Mouse (Mus musculus) kidney, adult 9 months (tissue): ENCODE measurements around the gene Tenm3.
A peak's percentile ranks its signal among the peaks of the same experiment; 100 is the strongest.

Experiments used
- DNase-seq: peaks from one replicate; pipeline ENCODE4 v3.0.0; 2022

Gene Tenm3

DNA sequence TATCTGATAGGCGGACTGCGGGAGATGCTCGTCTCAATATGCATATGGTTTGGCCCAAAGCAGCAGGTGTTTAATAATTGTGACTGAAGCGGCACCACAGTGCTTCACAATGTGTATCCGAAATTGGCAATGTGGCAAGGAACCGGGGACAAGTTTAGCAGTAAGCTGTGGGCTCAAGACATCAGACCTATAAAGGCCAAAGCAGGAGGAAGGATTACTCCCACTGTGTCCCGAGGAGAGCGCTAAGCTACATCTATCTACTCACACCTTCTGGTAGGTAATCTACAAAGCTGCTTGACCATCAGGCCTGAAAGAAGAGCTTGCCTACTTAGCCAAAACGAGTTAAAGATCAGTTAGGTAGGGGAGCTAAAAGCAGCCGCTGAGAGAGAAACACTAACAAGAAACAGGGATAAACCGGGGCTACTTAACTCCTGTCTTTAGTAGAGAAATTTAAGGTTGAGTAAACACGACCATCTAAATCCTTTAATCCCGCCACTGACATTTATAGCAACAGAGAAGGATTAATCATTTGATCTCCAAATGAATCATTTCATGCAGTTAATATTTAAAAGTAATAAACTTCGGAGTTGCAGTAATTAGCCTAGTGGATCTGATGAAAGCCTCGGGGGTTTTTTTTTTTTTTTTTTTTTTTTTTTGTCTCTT, 188.2 kb downstream of the Tenm3 start:
- peak; percentile 20 for DNase-seq

DNA sequence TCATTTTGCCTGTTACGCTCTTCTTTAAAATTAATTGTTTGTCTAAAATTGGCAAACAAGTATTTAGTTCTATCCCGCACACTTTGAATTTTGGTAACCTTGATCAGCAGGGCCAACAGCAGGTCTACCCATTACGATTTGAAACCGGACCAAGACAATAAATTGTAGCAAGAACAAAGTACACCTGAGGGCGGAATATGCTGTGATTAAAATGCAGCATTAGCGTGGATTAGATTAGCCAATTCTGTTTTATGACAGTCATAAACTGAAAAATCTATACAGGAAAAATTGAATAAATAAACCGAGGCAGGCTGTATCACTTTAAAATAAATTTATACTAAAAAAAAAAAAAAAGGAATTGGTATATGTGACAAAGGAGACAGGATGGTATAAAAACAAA, 193.9 kb downstream of the Tenm3 start:
- DNase-seq = no peak

DNA sequence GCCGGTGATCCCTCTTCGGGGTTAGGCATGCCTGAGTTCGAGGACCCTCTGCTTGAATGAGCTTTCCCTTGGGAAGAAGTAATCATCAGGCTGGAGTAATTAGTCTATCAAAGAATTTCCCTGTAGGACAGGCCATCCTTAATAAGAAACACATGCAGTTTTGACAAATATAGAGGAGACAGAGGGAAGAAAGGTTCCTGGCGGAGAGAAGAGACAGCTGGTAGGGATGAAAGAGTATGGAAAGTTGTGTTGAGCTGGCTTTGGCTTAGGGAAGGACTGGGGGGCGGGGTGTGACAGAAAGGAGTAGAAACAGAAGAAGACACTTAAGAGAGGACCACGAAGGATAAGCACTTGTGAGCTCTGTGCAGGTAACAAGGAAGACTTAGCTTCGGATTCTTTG, 194.3 kb downstream of the Tenm3 start:
- DNase-seq = no peak

DNA sequence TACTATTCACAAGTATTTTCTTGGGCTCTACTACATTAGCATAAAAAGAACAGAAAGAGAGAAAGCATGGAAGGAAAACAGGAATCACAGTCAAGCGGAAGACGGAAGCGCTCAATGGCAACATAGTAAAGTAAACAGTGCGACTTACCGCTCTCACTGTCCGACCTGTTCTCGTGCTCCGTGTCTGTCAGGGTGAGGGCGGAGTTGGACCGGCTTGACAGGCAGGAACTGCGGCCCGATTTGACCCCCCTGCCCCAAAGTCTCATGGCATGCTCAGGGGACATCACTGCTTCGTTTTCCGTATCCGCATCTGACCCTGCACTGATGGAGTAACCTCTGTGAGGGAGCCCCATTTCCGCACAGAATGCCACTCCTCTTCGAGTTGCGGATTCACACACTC, 197.6 kb downstream of the Tenm3 start:
- no peak for DNase-seq

DNA sequence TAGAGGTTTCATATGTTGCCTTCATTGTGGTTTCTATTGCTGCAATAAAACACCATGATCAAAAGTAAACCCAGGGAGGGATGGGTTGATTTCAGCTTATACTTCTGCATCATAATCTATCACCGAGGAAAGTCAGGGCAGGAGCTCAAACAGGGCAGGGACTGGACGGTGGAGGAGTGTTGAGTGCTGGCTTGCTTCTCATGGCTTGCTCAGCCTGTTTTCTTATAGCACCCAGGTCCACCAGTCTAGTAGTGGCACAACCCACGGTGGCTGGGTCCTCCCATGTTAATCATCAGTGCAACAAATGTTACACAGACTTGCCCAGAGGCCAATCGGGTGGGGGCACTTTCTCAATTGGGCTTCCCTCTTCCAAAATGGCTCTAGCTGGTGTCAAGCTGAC, 205.6 kb downstream of the Tenm3 start:
- DNase-seq = no peak

DNA sequence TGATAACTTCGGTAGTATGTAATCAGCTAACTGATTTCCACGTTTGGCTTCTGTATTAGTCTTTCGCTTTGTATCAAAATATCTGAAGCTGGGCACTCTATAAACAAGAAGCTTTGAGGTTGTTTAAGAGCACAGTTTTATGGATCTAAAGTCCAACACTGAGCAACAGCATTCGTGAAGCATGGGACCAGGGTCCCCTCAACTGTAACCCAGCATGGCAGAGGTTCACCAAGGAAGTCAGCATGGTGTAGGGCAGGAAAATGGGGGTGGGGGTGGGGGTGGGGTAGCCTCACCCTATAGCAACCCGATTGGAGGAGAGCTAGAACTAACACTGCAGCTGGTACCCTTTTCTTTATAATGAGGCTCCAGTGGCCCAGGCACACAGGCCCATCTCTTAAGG, 206.8 kb downstream of the Tenm3 start:
- DNase-seq = no peak

DNA sequence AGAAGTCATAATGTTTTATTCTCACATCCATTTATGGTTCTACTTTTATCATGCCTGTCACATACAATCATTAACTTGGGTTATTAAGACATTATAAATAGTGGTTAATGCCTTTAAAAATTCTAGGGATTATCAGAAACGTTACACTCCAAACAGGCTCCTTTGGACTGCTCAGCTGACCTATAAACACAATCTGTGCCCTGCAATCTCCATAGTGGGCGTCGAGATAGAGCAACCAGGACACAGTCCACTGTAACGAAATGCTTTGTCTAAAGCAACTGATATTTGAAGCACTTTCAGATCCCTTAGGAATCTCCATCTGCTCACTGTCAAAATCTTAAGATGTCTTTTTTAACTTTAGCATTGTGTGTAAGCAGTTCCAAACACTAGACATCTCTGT, 207.9 kb downstream of the Tenm3 start:
- no peak for DNase-seq

DNA sequence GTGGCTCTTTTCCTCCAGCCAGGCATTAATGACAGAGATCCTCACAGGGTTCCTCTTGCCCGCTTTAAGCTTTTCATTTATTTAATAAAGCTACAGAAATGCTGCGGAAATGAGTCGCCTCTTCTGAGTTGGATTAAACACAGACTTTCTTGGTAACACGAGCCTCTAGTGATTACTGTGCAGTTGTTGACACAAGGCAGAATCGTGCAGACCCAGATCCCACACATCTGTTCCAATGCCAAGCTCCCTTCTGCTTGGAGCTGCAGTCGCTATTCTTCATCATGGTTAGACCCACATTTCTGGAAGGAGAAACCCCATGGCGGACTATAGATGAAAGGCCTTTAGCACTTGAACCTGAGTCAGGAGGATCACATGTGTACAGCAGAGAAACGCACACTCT, 210.3 kb downstream of the Tenm3 start:
- DNase-seq = no peak

DNA sequence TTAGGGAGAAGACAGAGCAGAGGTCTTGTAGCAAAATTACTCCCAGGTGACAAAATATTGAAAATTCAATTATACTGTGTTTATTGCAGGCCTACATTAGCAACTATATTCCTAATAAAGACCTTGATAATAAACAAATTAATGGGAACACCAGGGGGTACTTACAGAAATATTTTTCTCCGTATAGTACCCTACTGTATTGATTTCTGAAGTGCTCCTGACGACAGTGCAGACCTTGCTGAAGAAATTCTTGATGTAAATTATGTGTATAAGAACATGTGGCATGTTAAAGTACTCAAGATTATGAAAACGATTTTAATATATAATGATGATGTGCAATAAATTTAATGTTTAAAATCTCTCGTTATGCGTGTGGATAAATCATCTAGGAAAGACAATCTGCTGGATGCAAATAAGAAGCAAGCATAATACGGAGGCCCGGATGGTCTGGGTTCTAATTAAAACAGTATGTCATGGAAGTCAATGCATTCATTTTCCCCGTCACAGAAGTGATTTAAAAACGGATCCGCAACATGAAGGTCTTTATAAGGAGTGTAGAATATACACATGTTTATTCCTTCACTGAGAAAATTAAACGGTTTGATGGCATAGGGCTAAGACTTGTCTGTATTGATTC, 221.1 kb downstream of the Tenm3 start:
- DNase-seq = no peak

DNA sequence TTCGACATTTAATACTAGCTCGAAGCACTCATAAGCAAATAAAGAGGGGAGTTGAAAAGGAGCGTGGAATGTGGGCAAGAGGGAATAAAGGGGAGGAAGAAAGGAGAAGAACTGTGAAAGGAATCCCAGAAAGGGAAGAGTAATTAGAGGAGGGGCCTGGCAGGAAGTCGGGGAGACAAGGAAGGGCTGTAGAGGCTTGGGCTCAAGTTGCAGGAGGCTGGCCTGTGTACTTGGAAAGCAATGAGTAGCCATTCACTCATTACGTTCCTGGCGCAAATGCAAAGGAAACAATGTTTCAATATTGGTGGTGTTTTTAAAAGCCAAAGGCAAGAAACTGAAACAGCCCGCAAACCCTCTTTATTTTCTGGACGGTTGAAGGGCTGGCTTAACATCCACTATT, 228.7 kb downstream of the Tenm3 start:
- peak; percentile 3 for DNase-seq

DNA sequence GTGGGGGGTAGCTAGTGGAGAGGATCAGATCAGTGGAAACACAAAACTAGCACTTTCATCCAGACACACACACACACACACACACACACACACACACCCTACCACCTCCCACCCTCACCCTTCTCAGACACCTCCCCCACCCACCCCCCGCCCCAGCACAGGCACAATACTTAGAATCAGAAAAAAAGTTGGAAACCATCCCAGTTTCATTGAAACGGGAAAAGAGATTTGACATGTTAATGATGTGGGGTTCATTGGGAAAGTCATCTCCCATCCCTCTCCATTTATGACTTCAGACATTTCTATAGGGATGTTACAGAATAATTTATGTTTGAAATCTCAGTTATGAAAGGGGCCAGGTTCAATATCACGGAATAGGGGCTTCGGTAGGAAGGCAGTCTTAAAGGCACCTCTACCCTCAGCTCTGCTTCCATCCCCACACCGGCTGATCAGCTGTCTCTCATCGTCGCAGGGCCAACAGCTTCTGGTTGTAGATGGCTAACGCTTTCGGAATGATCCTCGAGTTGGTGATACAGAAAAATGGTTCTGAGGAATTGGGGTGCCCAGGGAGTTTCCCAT, 231.7 kb downstream of the Tenm3 start:
- DNase-seq = no peak

DNA sequence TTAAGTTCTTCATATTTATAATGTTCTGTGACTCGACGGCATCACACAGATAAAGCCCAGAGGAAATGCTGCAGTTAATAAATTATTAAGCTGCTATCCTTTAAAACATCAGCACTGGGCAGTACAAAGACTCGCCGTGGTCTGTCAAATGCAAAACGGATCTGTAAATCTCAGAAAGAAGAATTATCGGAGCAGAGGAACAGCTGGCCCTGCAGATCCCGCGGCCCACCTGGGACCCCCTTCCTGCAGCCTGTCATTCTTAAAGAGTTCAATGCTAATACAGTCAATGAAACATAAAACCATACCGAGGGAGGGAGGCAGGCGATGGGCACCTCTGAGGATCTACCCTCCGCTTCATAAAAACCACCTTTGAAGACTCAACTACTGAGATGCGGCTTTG, 232.6 kb downstream of the Tenm3 start:
- no peak for DNase-seq

DNA sequence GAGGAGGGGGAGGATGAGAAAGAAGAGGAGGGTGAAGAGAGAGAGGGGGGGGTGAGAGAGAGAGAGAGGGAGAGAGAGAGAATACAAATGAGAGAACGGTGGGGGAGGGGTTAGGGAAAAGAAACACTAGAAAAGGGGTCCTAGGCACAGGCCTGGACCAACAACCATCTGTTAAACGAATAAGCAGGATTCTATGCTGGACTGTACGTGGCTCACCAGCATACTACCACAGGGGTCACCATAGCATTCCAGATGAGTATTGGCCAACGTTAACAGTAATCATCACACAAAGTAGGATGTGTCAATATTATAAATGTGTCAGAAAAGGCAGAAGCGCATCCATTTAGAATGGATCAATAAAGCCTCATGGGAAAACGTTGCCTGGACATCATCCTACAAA, 233.4 kb downstream of the Tenm3 start:
- no peak for DNase-seq

DNA sequence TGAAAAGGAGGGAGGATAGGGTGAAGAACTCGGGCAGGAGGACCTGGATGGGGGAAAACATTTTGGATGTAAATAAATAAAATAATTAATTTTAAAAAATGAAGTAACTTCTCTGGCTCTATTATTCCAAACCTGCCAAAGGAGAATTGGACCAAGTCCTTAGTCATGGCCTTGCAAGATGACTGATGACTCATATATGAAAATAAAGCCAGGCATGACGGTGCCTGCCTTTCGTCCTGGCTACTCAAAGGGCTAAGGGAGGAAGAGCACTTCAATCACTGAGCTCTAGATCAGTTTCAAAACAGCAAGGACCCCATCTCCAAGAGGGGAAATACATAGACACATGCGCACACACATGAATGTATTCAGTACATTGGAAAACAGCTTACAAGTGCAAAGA, 234.1 kb downstream of the Tenm3 start:
- no peak for DNase-seq

DNA sequence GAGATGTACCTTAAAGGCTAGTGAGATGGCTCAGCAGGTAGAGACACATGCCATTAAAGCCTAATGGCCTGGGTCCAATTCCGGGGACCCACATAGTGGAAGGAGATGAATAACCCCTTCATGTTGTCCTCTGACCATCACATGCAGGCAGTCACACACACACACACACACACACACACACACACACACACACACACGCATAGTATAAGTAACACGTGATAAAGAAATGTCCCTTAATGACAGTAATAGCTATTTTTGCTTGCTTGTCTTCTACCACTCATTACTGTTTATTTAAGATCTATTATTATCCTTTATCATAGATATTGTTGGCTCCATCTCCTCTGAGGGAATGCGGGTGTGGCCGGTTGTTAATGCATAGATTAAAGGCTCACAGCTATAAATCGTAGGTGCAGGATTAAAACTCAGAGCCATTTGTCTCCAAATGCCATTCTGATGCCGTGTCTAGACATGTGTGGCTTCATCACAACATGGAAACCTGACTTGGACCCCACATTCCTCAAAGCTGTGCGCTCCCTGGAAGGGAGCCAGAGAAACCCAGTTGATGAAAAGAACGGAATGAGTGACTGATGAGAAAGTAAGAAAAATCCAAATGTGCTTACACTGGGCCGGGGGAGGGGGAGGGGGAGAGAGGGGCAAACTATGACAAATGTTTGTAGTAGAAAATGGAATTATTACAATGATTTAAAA, 239.4 kb downstream of the Tenm3 start:
- DNase-seq = no peak

DNA sequence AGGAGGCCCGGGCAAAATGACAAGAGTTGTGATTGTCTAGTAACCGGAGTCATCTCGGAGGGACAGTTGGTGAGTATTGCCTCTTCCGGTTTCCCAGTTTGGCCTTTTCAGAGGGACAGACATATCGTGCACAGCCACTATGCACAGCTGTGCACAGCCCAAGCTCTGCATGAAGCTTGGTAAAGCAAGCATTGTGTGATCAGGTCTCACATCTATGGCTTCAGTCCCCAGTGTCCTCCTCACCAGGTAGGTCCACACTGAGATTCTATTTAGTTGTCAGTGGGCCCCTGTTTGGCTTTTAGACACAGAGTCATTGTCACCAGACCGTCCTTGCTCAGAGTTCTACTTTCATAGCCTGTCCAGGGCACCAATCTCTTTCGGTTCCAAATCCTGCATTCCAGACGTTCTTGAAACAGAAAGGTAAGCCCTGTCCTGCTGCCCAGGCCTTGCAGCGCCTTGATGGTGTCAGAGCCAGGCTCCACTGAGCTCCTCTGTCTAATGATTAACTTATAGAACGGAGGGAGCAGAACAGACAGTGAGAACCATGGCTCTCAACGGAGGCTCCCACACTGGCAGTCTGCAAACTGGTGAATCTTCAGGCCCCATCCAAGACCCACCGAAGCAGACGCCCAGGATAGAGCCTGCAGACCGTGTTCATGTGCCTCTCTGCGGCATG, 240.4 kb downstream of the Tenm3 start:
- peak; percentile 58 for DNase-seq

DNA sequence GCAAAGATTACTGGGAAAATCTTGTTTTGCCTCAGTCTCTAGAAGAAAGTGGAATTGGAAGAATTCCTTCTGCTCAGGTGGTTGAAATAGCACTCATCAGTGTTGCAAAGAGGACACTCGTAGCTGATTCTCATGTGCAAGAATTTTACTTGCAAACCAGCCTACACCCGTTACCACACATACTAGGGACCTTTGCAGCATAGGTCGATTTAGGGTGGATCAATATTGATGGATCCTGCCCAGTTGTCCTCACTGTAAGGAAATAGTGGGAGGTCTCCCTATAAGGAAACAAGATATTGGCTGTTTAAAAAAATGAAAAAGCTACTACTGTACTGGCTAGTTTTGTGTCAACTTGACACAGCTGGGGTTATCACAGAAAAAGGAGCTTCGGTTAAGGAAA, 242.1 kb downstream of the Tenm3 start:
- DNase-seq = no peak

DNA sequence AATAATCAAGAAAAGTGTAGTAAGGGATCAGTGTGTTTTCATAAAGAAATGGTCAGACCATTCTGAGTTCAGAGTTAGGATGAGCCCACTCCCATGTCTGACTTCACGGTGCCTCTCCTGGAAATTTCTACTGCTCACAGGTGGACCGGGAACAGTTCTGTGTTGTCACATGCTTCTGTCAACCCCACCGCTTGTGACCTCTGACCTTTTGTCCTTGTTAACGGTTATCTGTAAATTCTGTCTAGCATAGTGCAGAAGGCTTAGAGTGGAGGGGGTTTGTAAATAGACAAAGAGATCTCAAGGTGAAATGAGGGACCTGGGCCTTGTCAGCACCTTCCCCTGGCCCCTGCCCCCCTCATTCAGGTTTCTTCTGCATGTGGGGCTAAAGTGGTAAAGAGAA, 244.7 kb downstream of the Tenm3 start:
- DNase-seq = no peak

DNA sequence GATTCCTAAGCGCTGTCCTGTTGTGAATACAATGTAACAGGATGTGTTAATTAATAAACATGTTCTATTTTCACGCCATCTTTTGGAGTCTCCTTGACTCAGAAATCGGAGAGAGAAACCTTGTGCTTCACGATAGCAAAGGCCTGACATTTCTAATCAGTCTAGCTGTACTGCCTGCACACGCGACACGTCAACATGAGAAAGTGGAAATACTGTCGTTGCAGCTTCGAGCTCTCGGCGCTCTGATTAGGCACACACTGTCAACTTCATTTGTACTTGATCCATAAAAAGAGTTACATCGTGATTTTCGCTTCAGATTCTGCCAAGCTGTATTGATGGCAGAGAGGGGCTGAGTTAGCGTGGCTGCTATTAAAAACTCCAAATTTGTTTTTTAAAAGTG, 247.4 kb downstream of the Tenm3 start:
- DNase-seq = no peak

DNA sequence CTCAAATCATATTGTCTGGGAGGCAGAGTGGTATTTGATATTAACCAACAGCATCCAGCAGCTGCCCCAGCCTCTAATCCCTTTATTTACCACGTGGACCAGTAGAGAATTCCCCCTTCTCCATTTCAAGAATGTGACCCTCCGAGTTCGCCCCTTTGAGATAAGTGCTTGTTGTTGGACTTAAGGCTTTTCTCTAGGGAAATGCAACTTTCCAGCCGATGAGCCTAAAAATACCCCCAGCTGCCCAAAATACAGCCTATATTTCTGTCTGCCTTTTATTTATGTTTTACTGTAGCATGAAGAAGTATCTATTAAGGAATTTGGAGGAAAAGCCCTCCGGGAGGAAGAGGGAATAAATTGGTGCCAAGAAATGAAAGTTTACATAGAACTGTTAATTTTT, 251.9 kb downstream of the Tenm3 start:
- no peak for DNase-seq

DNA sequence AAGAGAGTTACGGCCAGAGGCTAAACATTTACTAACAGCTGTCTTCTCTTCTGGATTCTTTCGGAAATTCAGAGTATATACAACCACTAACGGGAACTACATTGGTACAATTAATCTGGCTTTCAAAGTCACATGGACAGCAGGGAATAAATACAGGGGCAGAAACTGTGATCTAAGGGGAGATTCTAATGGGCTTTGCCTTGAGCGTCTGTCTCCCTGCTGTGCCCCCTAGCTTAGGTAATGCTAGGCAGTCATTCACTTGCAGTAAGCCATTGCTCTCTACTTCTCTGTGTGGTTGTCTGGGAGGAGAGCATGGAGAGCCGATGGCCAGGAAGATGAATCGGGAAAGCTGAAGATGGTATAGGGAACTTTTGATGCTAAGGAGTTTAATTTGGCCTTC, 264.0 kb downstream of the Tenm3 start:
- DNase-seq = peak; percentile 7

DNA sequence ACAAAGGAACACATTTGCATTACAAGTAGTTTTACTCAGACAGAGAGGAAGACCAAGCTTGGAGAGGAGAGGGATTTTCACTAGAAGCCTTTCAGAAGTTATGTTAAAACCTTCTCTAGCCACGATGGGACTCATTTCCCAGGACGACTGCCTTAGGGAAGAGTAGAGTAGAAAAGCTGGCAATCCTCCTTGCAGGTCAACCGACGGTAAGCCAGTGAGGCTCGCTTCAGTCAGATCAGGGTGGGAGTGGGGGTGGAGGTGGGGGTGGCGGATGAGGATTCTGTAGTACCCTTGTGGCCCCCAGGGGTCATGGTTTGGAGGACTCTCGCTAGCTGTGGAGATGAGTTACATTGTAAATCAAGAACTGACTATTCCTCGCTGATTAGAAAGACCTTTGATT, 264.6 kb downstream of the Tenm3 start:
- DNase-seq = no peak

DNA sequence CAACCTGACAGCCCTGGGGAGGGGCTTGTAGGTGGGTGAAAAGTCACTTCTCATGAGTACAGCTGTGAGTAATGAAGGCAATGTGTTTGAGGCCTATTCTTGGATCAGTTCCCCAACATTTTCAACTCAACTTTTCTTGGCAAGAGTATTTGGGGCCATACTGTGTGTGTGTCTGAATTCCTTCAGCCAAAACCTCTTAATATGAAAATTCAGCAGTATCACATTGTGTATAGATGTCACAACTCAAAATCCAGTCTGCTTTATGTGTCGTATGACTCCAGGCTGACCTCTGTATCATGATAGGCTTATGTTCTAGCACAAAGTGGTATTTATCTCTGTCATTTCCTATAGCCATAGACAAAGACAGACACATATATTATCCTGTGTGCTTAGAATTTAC, 270.8 kb downstream of the Tenm3 start:
- no peak for DNase-seq

DNA sequence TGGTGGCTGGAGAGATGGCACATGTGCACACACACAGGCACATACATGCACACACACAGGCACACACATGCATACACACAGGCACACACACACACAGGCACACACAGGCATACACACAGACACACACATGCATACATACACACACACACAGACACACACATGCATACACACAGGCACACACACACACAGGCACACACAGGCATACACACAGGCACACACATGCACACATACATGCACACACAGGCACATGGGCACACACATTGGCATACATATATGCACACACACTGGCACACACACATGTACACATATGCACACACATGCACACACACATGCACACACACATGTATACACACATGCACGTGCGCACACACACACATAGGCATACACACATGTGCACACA, 271.4 kb downstream of the Tenm3 start:
- no peak for DNase-seq
